Mouse (Mus musculus): ENCODE measurements around the gene Mcu.

DNA sequence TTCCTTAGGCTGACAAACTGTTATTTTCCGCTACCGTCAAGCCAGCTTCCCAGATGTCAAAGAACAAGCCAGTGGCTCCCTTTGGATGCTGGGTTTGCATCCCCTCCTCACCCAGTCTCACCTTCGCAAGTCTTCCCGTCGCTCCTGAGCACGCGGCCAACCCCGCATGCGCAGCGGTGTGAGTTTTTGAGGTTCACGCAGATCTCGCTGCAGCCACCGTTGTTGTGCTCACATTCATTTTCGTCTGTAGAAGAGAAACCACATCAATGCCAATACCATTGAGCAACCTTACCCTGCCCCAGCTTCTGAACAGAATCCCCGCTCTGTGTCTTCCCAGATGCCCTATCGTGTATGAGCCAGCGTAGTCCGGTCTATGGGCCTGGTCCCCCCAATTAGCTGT lies 180.7 kb downstream of the Mcu start:
- no peak for TF ChIP-seq POLR2A (IDR thresholded peaks at IDR 0.05; ENCODE audit: low read depth, low read length)
- no peak for TF ChIP-seq ZKSCAN1 (IDR thresholded peaks at IDR 0.05; ENCODE audit: borderline replicate concordance, low read depth, low read length)
- no peak for TF ChIP-seq MXI1 (IDR thresholded peaks at IDR 0.05; ENCODE audit: low read depth, low read length)
- no peak for TF ChIP-seq TBP (conservative IDR thresholded peaks at IDR 0.05; ENCODE audit: low read depth, low read length)
- TF ChIP-seq JUND (conservative IDR thresholded peaks at IDR 0.05; ENCODE audit: low read depth, low read length) = no peak
- no peak for TF ChIP-seq CTCF (conservative IDR thresholded peaks at IDR 0.05 in 1 of 2, IDR thresholded peaks at IDR 0.05 in 1 of 2; ENCODE audit: low read depth in 2 of 2, low read length in 2 of 2)
- no peak for TF ChIP-seq USF1 (IDR thresholded peaks at IDR 0.05; ENCODE audit: low read depth, low read length)
- no peak for TF ChIP-seq TCF12 (IDR thresholded peaks at IDR 0.05; ENCODE audit: low read depth, low read length)
- no peak for TF ChIP-seq SMC3 (IDR thresholded peaks at IDR 0.05; ENCODE audit: low read depth, low read length)
- TF ChIP-seq MAZ (IDR thresholded peaks at IDR 0.05; ENCODE audit: low read depth, low read length) = no peak
- no peak for TF ChIP-seq E2F4 (IDR thresholded peaks at IDR 0.05; ENCODE audit: insufficient replicate concordance, low read depth, low read length)
- no peak for TF ChIP-seq EP300 (IDR thresholded peaks at IDR 0.05; ENCODE audit: low read length)
